Mouse (Mus musculus) liver, embryonic 15.5 days (tissue): ENCODE results near the gene Stk10. TPM values are rescaled to one million over a fixed set of nuclear protein-coding genes. Genes with fewer than 3 reads are reported as not detected.
"Not testable (repeated sequence)": the region's sequence is repeated elsewhere in the genome, so short reads cannot be mapped to it uniquely, and the experiment has no call there.

Source experiments
- ATAC-seq: fragments of 200-750 bp; cut with Nextera tagmentation; 2 replicates; pipeline ENCODE4 v1.8.0; 2017; ENCODE audit warnings: moderate number of reproducible peaks, mild to moderate bottlenecking, moderate library complexity; ENCODE audit not compliant: insufficient read depth
- H3K27ac ChIP-seq: fragments of 300-500 bp; sonication (generic); replicated peaks from 2 replicates; pipeline ENCODE4 v1.5.1; 2015; ENCODE audit warnings: mild to moderate bottlenecking, inconsistent platforms
- H3K27me3 ChIP-seq: fragments of 300-500 bp; sonication (generic); 2 replicates; pipeline ENCODE4 v1.6.1; 2015; ENCODE audit warnings: mild to moderate bottlenecking, inconsistent platforms
- H3K36me3 ChIP-seq: fragments of 300-500 bp; sonication (generic); replicated peaks from 2 replicates; pipeline ENCODE4 v1.6.1; 2015; ENCODE audit warnings: moderate library complexity, mild to moderate bottlenecking, inconsistent platforms
- H3K4me1 ChIP-seq: fragments of 300-500 bp; sonication (generic); replicated peaks from 2 replicates; pipeline ENCODE4 v1.6.1; 2015; ENCODE audit warnings: inconsistent platforms
- H3K4me2 ChIP-seq: fragments of 300-500 bp; sonication (generic); 2 replicates; pipeline ENCODE4 v1.6.1; 2015; ENCODE audit warnings: moderate library complexity, mild to moderate bottlenecking, inconsistent platforms
- H3K4me3 ChIP-seq: fragments of 300-500 bp; sonication (generic); replicated peaks from 2 replicates; pipeline ENCODE4 v1.5.1; 2015; ENCODE audit warnings: mild to moderate bottlenecking, inconsistent platforms
- H3K9ac ChIP-seq: fragments of 300-500 bp; sonication (generic); 2 replicates; pipeline ENCODE4 v1.6.1; 2015; ENCODE audit warnings: moderate library complexity, mild to moderate bottlenecking, inconsistent platforms
- H3K9me3 ChIP-seq: fragments of 300-500 bp; sonication (generic); replicated peaks from 2 replicates; pipeline ENCODE4 v1.6.1; 2016; ENCODE audit warnings: inconsistent platforms
- WGBS: fragments of 180-500 bp; shearing (Covaris S2); methylation state at CpG from one replicate; pipeline ENCODE4 v1.1.7; 2015; ENCODE audit warnings: mixed read lengths; ENCODE audit not compliant: insufficient replicate concordance; 5-methylcytosine and 5-hydroxymethylcytosine counted together
- polyA plus RNA-seq: library from polyadenylated mRNA; unstranded; fragments of >200 nt; fragmentation: Nextera tagmentation; extraction: Ambion mirVana; gene quantifications from 2 replicates; pipeline ENCODE4 v1.2.1, GENCODE M21; 2015

Stk10 gene
- polyA plus RNA-seq, 1 experiment from 2014 or later, result 4.3 TPM

- WGBS, result 78% methylated on average over 2 of the region's 2 CpGs
- Histone ChIP-seq H3K9me3 (no peaks in the 10 kb centered on the region), H3K4me3 (no peak overlapping the region), H3K27me3 (no peaks in the 10 kb centered on the region), H3K27ac (no peak overlapping the region), H3K4me2 (no peak overlapping the region), H3K4me1 (0 out of 2 replicates have a peak, but pooled peaks cover 4% of the 10 kb centered on the region), H3K36me3 (no peaks in the 10 kb centered on the region), H3K9ac (no peak overlapping the region)
- no peak for ATAC-seq
These were observed 29.4 kb upstream of the Stk10 start for GRCm38 (mm10) chr11:32503711-32504110.

GRCm38 (mm10) chr11:32505091-32505739, 27.9 kb upstream of the Stk10 start:
- Histone ChIP-seq H3K9me3 (no peaks in the 10 kb centered on the region), H3K27ac (no peak overlapping the region), H3K9ac (no peak overlapping the region), H3K27me3 (no peaks in the 10 kb centered on the region), H3K4me3 (no peak overlapping the region), H3K4me2 (no peak overlapping the region), H3K4me1 (0 out of 2 replicates have a peak, but pooled peaks cover 4% of the 10 kb centered on the region), H3K36me3 (no peaks in the 10 kb centered on the region)
- WGBS, result 62% methylated on average over 7 of the region's 7 CpGs
- no peak for ATAC-seq

GRCm38 (mm10) chr11:32510930-32511329, 22.2 kb upstream of the Stk10 start:
- Histone ChIP-seq H3K27ac (no peak overlapping the region), H3K4me2 (no peak overlapping the region), H3K36me3 (no peaks in the 10 kb centered on the region), H3K27me3 (no peaks in the 10 kb centered on the region), H3K9ac (no peak overlapping the region), H3K4me3 (no peak overlapping the region), H3K9me3 (no peaks in the 10 kb centered on the region), H3K4me1 (no peaks in the 10 kb centered on the region)
- no peak for ATAC-seq
- 19% methylated on average over 1 of the region's 1 CpGs for WGBS

- H3K4me1 ChIP-seq, result peaks cover 11% of the 10 kb centered on the region
- H3K4me3 ChIP-seq, ATAC-seq, H3K27ac ChIP-seq, H3K9me3 ChIP-seq, H3K36me3 ChIP-seq, H3K4me2 ChIP-seq, H3K27me3 ChIP-seq, H3K9ac ChIP-seq: not testable (repeated sequence)
- 75% methylated on average over 5 of the region's 5 CpGs for WGBS
These were observed 18.3 kb upstream of the Stk10 start for GRCm38 (mm10) chr11:32514853-32515252.

GRCm38 (mm10) chr11:32516091-32516490, 17.0 kb upstream of the Stk10 start:
- ATAC-seq, result no peak
- Histone ChIP-seq H3K36me3 (0 out of 2 replicates have a peak, but pooled peaks cover 4% of the 10 kb centered on the region), H3K9ac (no peak overlapping the region), H3K27ac (no peak overlapping the region), H3K4me2 (no peak overlapping the region), H3K27me3 (no peaks in the 10 kb centered on the region), H3K4me1 (peaks cover 11% of the 10 kb centered on the region), H3K9me3 (no peaks in the 10 kb centered on the region), H3K4me3 (no peak overlapping the region)
- WGBS, result 81% methylated on average over 12 of the region's 12 CpGs

- no peak for ATAC-seq
- H3K4me3 ChIP-seq, result no peak overlapping the region
- WGBS, result 75% methylated on average over 8 of the region's 8 CpGs
- H3K4me2 ChIP-seq, result no peak overlapping the region
- H3K27ac ChIP-seq, result no peak overlapping the region
- H3K36me3 ChIP-seq, result 0 out of 2 replicates have a peak, but pooled peaks cover 4% of the 10 kb centered on the region
- no peaks in the 10 kb centered on the region for H3K27me3 ChIP-seq
- H3K9me3 ChIP-seq, result no peaks in the 10 kb centered on the region
- peaks cover 11% of the 10 kb centered on the region for H3K4me1 ChIP-seq
- no peak overlapping the region for H3K9ac ChIP-seq
These were observed 16.0 kb upstream of the Stk10 start for GRCm38 (mm10) chr11:32516916-32517712.

GRCm38 (mm10) chr11:32518770-32519169, 14.3 kb upstream of the Stk10 start:
- Histone ChIP-seq H3K4me2 (no peak overlapping the region), H3K9ac (no peak overlapping the region), H3K27ac (no peak overlapping the region), H3K9me3 (no peaks in the 10 kb centered on the region), H3K27me3 (no peaks in the 10 kb centered on the region), H3K36me3 (0 out of 2 replicates have a peak, but pooled peaks cover 4% of the 10 kb centered on the region), H3K4me1 (peaks cover 11% of the 10 kb centered on the region), H3K4me3 (no peak overlapping the region)
- ATAC-seq, result no peak
- 84% methylated on average over 4 of the region's 4 CpGs for WGBS

- 24% methylated on average over 1 of the region's 1 CpGs for WGBS
- no peaks in the 10 kb centered on the region for H3K27me3 ChIP-seq
- no peak overlapping the region for H3K9ac ChIP-seq
- no peak for ATAC-seq
- no peak overlapping the region for H3K4me2 ChIP-seq
- no peak overlapping the region for H3K4me3 ChIP-seq
- H3K9me3 ChIP-seq, result no peaks in the 10 kb centered on the region
- 0 out of 2 replicates have a peak, but pooled peaks cover 4% of the 10 kb centered on the region for H3K36me3 ChIP-seq
- H3K4me1 ChIP-seq, result peaks cover 11% of the 10 kb centered on the region
- no peak overlapping the region for H3K27ac ChIP-seq
These were observed 13.8 kb upstream of the Stk10 start for GRCm38 (mm10) chr11:32519354-32519753.

- Histone ChIP-seq H3K9me3 (no peaks in the 10 kb centered on the region), H3K27ac (no peak overlapping the region), H3K9ac (no peak overlapping the region), H3K4me2 (no peak overlapping the region), H3K4me1 (peaks cover 11% of the 10 kb centered on the region), H3K27me3 (no peaks in the 10 kb centered on the region), H3K4me3 (no peak overlapping the region), H3K36me3 (0 out of 2 replicates have a peak, but pooled peaks cover 4% of the 10 kb centered on the region)
- 73% methylated on average over 2 of the region's 2 CpGs for WGBS
- ATAC-seq, result no peak
These were observed 11.9 kb upstream of the Stk10 start for GRCm38 (mm10) chr11:32521246-32521645.

- no peaks in the 10 kb centered on the region for H3K36me3 ChIP-seq
- H3K4me2 ChIP-seq, result no peak overlapping the region
- 66% methylated on average over 11 of the region's 11 CpGs for WGBS
- H3K9me3 ChIP-seq, result no peaks in the 10 kb centered on the region
- no peak overlapping the region for H3K9ac ChIP-seq
- no peak for ATAC-seq
- no peak overlapping the region for H3K4me3 ChIP-seq
- no peak overlapping the region for H3K27ac ChIP-seq
- no peaks in the 10 kb centered on the region for H3K27me3 ChIP-seq
- H3K4me1 ChIP-seq, result peaks cover 6% of the 10 kb centered on the region
These were observed 8.8 kb upstream of the Stk10 start for GRCm38 (mm10) chr11:32524122-32524920.

- 67% methylated on average over 4 of the region's 4 CpGs for WGBS
- Histone ChIP-seq H3K9me3 (no peaks in the 10 kb centered on the region), H3K4me1 (peaks cover 9% of the 10 kb centered on the region), H3K27me3 (no peaks in the 10 kb centered on the region), H3K4me2 (no peak overlapping the region), H3K4me3 (no peak overlapping the region), H3K9ac (no peak overlapping the region), H3K27ac (no peak overlapping the region), H3K36me3 (no peaks in the 10 kb centered on the region)
- no peak for ATAC-seq
These were observed 6.1 kb upstream of the Stk10 start for GRCm38 (mm10) chr11:32527006-32527405.
